Mouse (Mus musculus) kidney, postnatal 14 days (tissue): ENCODE results near the gene Neurl4.

Experiments
- DNase-seq: peaks from one replicate; pipeline ENCODE4 v3.0.0; 2022; ENCODE audit warnings: mixed read lengths

Neurl4 gene

GRCm38 (mm10) chr11:69960616-69961015 is 59.7 kb downstream of the Neurl4 start:
- no peak for DNase-seq

GRCm38 (mm10) chr11:69961841-69962240 is 61.0 kb downstream of the Neurl4 start:
- DNase-seq, result no peak
